Mouse (Mus musculus): ENCODE data around the gene Enkd1. TPM values are rescaled to one million over a fixed set of nuclear protein-coding genes. Genes with fewer than 3 reads are reported as not detected.

The Enkd1 gene
- polyA plus RNA-seq, 1 experiment from 2014 or later = 27.0 TPM

GRCm38 (mm10) chr8:105704955-105705354 is 3.1 kb downstream of the Enkd1 start:
- peaks cover 18% of the 10 kb centered on the region for H3K4me1 ChIP-seq (replicated peaks; ENCODE audit: control insufficient read depth, insufficient read depth, low read length)
- no peak for ATAC-seq (ENCODE audit: low read depth)
- H3K36me3 ChIP-seq (ENCODE audit: control insufficient read depth, insufficient read depth, low read length) = peaks cover 4% of the 10 kb centered on the region; the same call in 1 of the 2 replicates
- H3K4me3 ChIP-seq (ENCODE audit: low read length) = no peak overlapping the region
- H3K4me2 ChIP-seq (ENCODE audit: low read depth, low read length) = no peak overlapping the region
- no peaks in the 10 kb centered on the region for H3K27me3 ChIP-seq (ENCODE audit: control insufficient read depth, insufficient read depth, low read depth, low read length)
- no peaks in the 10 kb centered on the region for H3K9me3 ChIP-seq (ENCODE audit: control insufficient read depth, low read length)
- no peak overlapping the region for H3K27ac ChIP-seq (ENCODE audit: low read length)
- 86% methylated on average over 6 of the region's 6 CpGs for WGBS
- no peak overlapping the region for H3K9ac ChIP-seq (ENCODE audit: low read length)

- H3K4me2 ChIP-seq (ENCODE audit: low read depth, low read length) = no peak overlapping the region
- H3K27me3 ChIP-seq (ENCODE audit: control insufficient read depth, insufficient read depth, low read depth, low read length) = no peaks in the 10 kb centered on the region
- H3K4me1 ChIP-seq (replicated peaks; ENCODE audit: control insufficient read depth, insufficient read depth, low read length) = peaks cover 23% of the 10 kb centered on the region
- peaks cover 4% of the 10 kb centered on the region; the same call in 1 of the 2 replicates for H3K36me3 ChIP-seq (ENCODE audit: control insufficient read depth, insufficient read depth, low read length)
- no peaks in the 10 kb centered on the region for H3K9me3 ChIP-seq (ENCODE audit: control insufficient read depth, low read length)
- no peak overlapping the region for H3K4me3 ChIP-seq (ENCODE audit: low read length)
- 91% methylated on average over 34 of the region's 34 CpGs for WGBS
- H3K27ac ChIP-seq (ENCODE audit: low read length) = no peak overlapping the region
- no peak overlapping the region for H3K9ac ChIP-seq (ENCODE audit: low read length)
- no peak for ATAC-seq (ENCODE audit: low read depth)
These were observed 3.7 kb downstream of the Enkd1 start for GRCm38 (mm10) chr8:105704146-105704812.

- WGBS = 88% methylated on average over 24 of the region's 24 CpGs
- no peak overlapping the region for H3K4me3 ChIP-seq (ENCODE audit: low read length)
- no peak overlapping the region for H3K4me2 ChIP-seq (ENCODE audit: low read depth, low read length)
- H3K27ac ChIP-seq (ENCODE audit: low read length) = no peak overlapping the region
- no peaks in the 10 kb centered on the region for H3K27me3 ChIP-seq (ENCODE audit: control insufficient read depth, insufficient read depth, low read depth, low read length)
- no peaks in the 10 kb centered on the region for H3K9me3 ChIP-seq (ENCODE audit: control insufficient read depth, low read length)
- ATAC-seq (ENCODE audit: low read depth) = no peak
- peaks cover 8% of the 10 kb centered on the region for H3K36me3 ChIP-seq (ENCODE audit: control insufficient read depth, insufficient read depth, low read length)
- no peak overlapping the region for H3K9ac ChIP-seq (ENCODE audit: low read length)
- peaks cover 23% of the 10 kb centered on the region for H3K4me1 ChIP-seq (replicated peaks; ENCODE audit: control insufficient read depth, insufficient read depth, low read length)
These were observed 5.1 kb downstream of the Enkd1 start for GRCm38 (mm10) chr8:105702731-105703415.

GRCm38 (mm10) chr8:105702001-105702401 is 6.0 kb downstream of the Enkd1 start:
- peak overlapping the region; percentile 93 for H3K4me2 ChIP-seq (ENCODE audit: low read depth, low read length)
- H3K36me3 ChIP-seq (ENCODE audit: control insufficient read depth, insufficient read depth, low read length) = peaks cover 11% of the 10 kb centered on the region
- no peaks in the 10 kb centered on the region for H3K9me3 ChIP-seq (ENCODE audit: control insufficient read depth, low read length)
- peak overlapping the region; percentile 83 for H3K4me3 ChIP-seq (ENCODE audit: low read length)
- no peaks in the 10 kb centered on the region for H3K27me3 ChIP-seq (ENCODE audit: control insufficient read depth, insufficient read depth, low read depth, low read length)
- H3K27ac ChIP-seq (ENCODE audit: low read length) = peak overlapping the region; percentile 33
- peaks cover 18% of the 10 kb centered on the region for H3K4me1 ChIP-seq (replicated peaks; ENCODE audit: control insufficient read depth, insufficient read depth, low read length)
- WGBS = 36% methylated on average over 18 of the region's 18 CpGs
- ATAC-seq (ENCODE audit: low read depth) = no peak
- peak overlapping the region; percentile 77 for H3K9ac ChIP-seq (ENCODE audit: low read length)

GRCm38 (mm10) chr8:105700966-105701824 is 6.8 kb downstream of the Enkd1 start, which contains the start of the genes Acd and Pard6a:
TSS of gene Acd (minus strand) at chr8:105701102.
TSS of gene Pard6a (plus strand) at chr8:105701148.
- H3K36me3 ChIP-seq (ENCODE audit: control insufficient read depth, insufficient read depth, low read length) = peaks cover 11% of the 10 kb centered on the region
- no peaks in the 10 kb centered on the region for H3K9me3 ChIP-seq (ENCODE audit: control insufficient read depth, low read length)
- peak within 1 kb of the TSS; percentile 83 for H3K4me3 ChIP-seq (ENCODE audit: low read length)
- under 1% methylated on average over 60 of the region's 60 CpGs for WGBS
- H3K9ac ChIP-seq (ENCODE audit: low read length) = peak within 1 kb of the TSS; percentile 77
- H3K27me3 ChIP-seq (ENCODE audit: control insufficient read depth, insufficient read depth, low read depth, low read length) = no peaks in the 10 kb centered on the region
- peaks cover 15% of the 10 kb centered on the region for H3K4me1 ChIP-seq (replicated peaks; ENCODE audit: control insufficient read depth, insufficient read depth, low read length)
- peak; percentile 87 for ATAC-seq (ENCODE audit: low read depth)
- peak within 1 kb of the TSS; percentile 94 for H3K27ac ChIP-seq (ENCODE audit: low read length)
- H3K4me2 ChIP-seq (ENCODE audit: low read depth, low read length) = peak within 1 kb of the TSS; percentile 93

- Histone ChIP-seq H3K4me1 (replicated peaks; ENCODE audit: control insufficient read depth, insufficient read depth, low read length) (peaks cover 15% of the 10 kb centered on the region), H3K36me3 (ENCODE audit: control insufficient read depth, insufficient read depth, low read length) (peaks cover 11% of the 10 kb centered on the region), H3K4me2 (ENCODE audit: low read depth, low read length) (peak overlapping the region; percentile 93), H3K27me3 (ENCODE audit: control insufficient read depth, insufficient read depth, low read depth, low read length) (no peaks in the 10 kb centered on the region), H3K9ac (ENCODE audit: low read length) (peak overlapping the region; percentile 77), H3K27ac (ENCODE audit: low read length) (peak overlapping the region; percentile 94), H3K4me3 (ENCODE audit: low read length) (peak overlapping the region; percentile 83), H3K9me3 (ENCODE audit: control insufficient read depth, low read length) (no peaks in the 10 kb centered on the region)
- ATAC-seq (ENCODE audit: low read depth) = peak; percentile 62
- under 1% methylated on average over 21 of the region's 21 CpGs for WGBS
These were observed 7.4 kb downstream of the Enkd1 start for GRCm38 (mm10) chr8:105700566-105700965.

GRCm38 (mm10) chr8:105699488-105700215 is 8.4 kb downstream of the Enkd1 start:
- H3K4me3 ChIP-seq (ENCODE audit: low read length) = peak overlapping the region; percentile 83
- H3K36me3 ChIP-seq (ENCODE audit: control insufficient read depth, insufficient read depth, low read length) = peaks cover 11% of the 10 kb centered on the region
- 82% methylated on average over 11 of the region's 11 CpGs for WGBS
- H3K27me3 ChIP-seq (ENCODE audit: control insufficient read depth, insufficient read depth, low read depth, low read length) = no peaks in the 10 kb centered on the region
- no peaks in the 10 kb centered on the region for H3K9me3 ChIP-seq (ENCODE audit: control insufficient read depth, low read length)
- no peak overlapping the region for H3K27ac ChIP-seq (ENCODE audit: low read length)
- peaks cover 15% of the 10 kb centered on the region for H3K4me1 ChIP-seq (replicated peaks; ENCODE audit: control insufficient read depth, insufficient read depth, low read length)
- peak overlapping the region; percentile 77 for H3K9ac ChIP-seq (ENCODE audit: low read length)
- peak overlapping the region; percentile 93 for H3K4me2 ChIP-seq (ENCODE audit: low read depth, low read length)
- no peak for ATAC-seq (ENCODE audit: low read depth)

- H3K27me3 ChIP-seq (ENCODE audit: control insufficient read depth, insufficient read depth, low read depth, low read length) = peaks cover 3% of the 10 kb centered on the region
- H3K9me3 ChIP-seq (ENCODE audit: control insufficient read depth, low read length) = no peaks in the 10 kb centered on the region
- H3K4me3 ChIP-seq (ENCODE audit: low read length) = no peak overlapping the region
- H3K9ac ChIP-seq (ENCODE audit: low read length) = no peak overlapping the region
- no peak overlapping the region for H3K27ac ChIP-seq (ENCODE audit: low read length)
- peaks cover 7% of the 10 kb centered on the region for H3K36me3 ChIP-seq (ENCODE audit: control insufficient read depth, insufficient read depth, low read length)
- H3K4me1 ChIP-seq (replicated peaks; ENCODE audit: control insufficient read depth, insufficient read depth, low read length) = peaks cover 22% of the 10 kb centered on the region
- no peak overlapping the region for H3K4me2 ChIP-seq (ENCODE audit: low read depth, low read length)
- WGBS = 94% methylated on average over 5 of the region's 5 CpGs
- ATAC-seq (ENCODE audit: low read depth) = no peak
These were observed 9.3 kb downstream of the Enkd1 start for GRCm38 (mm10) chr8:105698734-105699133.

Data from lung, embryonic 16.5 days (tissue).